Mouse (Mus musculus) c-Kit-positive CD71-positive TER-119-negative erythroid progenitor cells, embryonic 14.5 days (primary cell): ENCODE measurements at regions not wholly inside any gene's neighbourhood (a gene's known extent, or its start where the extent isn't known, plus 50 kb on each side); places are given as distances from the start of the nearest gene placed in this dataset.

Experiments used
- DNase-seq: peaks from one replicate; pipeline ENCODE4 v3.0.0-alpha.2; 2013; ENCODE audit warnings: low read depth

DNA sequence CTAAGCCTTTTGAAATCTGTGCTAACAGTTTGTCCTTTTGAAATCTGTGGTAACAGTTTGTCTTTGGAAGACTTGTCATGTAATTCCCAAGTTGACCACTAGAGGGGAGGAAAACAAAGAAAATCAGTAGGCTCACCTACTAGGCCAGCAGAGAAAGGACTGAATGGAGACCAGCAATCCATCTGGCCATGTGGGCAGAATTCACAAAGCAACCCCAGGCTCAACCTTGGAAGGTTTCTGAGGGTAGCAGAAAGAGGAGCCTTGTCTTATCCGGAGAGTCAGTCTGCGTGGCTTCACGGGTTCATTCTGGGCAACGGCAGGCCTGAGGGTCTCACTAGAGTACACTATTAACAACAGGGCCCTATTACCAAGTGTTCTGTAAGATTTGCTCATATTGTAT, 319.2 kb upstream of the Sphkap start:
- DNase-seq: peak; percentile 19

DNA sequence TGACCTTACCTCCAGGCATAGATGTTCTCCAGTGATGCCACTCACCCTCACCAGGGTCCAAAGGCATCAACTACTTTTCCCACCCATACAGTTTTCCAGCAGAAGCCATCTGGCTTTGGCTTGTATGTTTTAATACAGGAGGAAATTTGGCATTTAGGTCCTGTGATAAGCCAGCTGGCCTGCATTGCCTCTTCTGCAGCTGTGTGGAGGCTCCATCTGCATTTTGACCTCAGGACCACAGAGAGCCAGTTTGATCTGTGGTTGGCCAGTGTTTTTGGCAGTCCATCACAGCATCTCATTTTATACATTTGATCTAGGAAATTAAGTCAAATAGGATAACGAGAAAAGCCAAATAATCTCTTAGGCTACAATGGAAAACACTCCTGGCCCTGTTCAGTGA, 315.1 kb upstream of the Sphkap start:
- no peak for DNase-seq

DNA sequence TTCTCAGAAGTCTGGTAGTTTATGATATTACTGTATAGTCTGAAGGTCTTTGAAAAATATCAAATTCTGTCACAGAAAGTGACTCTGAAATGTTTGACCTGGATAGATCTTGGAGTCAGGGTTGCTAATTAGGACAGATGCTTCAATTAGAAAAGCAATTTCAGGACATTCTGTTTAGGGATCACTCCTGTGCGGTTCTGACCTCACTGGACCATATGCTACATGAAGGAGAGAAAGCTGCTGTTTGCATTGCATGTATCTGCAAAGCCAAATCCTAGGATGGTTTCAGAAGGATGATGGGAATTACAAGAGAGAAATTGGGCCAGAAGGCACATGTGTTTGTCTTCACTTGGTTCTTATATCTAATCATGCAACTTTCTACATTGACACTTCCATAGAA, 312.2 kb upstream of the Sphkap start:
- DNase-seq: no peak

DNA sequence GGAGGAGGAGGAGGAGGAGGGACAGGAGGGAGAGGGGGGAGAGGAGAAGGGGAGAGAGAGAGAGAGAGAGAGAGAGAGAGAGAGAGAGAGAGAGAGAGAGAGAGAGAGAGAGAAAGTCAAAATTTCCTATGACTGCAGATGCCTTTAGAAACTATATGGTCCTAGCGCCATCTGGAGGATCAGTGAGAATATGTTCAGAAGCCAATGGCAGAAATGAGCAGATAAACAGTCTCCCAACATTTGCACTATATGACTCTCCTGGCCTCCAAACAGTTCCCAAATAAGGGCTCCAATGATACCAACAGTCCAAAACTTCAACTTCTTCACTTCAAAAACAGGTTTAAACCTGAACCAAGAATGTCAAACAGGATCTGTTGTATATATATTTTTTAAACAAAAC, 309.1 kb upstream of the Sphkap start:
- peak; percentile 3 for DNase-seq

DNA sequence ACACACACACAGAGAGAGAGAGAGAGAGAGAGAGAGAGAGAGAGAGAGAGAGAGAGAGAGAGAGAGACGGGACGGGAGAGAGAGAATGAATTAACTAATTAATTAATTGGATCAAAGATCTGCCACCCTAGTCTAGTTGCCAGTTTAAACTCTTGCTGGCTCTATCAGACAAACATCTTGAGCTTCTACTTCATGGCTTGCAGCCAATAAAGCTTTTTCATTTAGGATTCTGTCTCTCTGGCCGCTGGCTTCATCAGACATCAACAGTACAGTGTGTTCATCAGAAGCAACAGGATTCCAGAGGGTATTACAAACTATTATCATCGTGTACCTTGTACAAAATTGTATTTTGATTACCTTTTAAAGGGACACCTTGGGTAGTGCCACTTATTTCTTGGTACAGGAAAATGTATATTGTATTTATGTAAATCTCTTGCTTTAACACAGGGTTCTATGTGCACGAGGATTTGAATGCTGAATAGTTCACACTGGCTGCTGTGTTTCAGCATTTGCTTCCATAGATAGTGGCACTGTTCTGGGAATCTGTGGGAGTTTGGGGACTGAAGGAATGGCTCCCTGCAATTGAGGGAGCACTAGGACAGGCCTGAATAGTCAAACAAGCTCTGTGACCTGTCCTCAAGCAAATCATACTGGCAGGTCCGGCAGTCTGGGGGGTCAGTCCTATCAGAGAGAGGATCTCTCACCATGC, 293.9 kb upstream of the Sphkap start:
- DNase-seq: no peak

DNA sequence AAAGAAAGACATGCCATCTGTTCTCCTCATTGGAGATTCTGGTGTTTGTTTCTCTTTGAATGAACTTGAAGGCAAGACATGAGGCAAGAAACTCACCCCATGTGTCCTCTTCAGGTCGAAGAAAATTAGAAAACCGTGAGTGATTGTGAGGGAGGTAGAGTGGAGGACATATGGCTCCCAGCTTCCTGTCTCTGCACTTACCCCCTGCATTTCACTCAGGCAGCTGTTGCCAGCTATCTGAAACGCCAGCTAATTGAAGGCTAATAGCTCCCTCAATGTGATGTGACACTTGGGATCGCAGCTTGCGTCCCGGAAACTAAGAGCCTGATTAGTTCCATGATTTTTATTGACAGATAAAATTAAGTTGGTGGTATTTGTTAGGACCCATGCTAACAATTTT, 289.4 kb upstream of the Sphkap start:
- no peak for DNase-seq

DNA sequence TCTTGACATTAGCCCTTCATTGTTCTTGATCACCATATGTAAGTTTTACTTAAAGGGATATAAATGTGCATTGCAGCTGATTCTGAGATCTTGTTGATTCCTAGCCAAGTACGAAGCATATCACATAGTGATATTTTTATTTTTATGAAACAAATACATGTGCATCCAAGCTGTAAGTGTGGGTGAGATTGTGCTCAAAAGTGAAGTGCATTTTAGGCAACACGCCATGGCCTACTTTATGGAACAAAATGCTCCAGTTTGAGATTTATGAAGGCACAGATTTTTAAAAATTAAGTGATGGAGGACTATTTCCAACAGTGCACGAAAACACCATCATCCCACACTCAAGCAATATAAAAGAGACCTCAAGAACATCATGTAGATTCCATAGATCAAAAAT, 277.2 kb upstream of the Sphkap start:
- DNase-seq: no peak

DNA sequence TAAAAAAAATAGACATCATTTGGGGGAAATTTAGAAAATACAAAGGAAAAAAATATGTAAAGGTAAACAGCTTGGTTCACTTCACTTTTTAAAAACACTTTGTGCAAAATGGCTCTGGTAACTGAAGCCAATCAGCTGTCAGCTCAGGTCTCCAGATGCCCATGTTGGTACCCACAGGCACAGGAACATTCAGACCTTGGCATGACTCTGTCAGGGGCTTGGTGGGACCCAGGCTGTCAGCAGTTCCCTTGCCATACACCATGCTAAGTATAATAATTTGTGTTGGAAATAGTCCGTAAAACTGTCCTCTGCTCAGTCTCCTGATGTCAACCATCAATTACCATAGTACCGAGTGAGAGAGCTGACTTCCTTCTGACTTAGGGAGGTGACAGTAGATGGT, 257.3 kb upstream of the Sphkap start:
- no peak for DNase-seq

DNA sequence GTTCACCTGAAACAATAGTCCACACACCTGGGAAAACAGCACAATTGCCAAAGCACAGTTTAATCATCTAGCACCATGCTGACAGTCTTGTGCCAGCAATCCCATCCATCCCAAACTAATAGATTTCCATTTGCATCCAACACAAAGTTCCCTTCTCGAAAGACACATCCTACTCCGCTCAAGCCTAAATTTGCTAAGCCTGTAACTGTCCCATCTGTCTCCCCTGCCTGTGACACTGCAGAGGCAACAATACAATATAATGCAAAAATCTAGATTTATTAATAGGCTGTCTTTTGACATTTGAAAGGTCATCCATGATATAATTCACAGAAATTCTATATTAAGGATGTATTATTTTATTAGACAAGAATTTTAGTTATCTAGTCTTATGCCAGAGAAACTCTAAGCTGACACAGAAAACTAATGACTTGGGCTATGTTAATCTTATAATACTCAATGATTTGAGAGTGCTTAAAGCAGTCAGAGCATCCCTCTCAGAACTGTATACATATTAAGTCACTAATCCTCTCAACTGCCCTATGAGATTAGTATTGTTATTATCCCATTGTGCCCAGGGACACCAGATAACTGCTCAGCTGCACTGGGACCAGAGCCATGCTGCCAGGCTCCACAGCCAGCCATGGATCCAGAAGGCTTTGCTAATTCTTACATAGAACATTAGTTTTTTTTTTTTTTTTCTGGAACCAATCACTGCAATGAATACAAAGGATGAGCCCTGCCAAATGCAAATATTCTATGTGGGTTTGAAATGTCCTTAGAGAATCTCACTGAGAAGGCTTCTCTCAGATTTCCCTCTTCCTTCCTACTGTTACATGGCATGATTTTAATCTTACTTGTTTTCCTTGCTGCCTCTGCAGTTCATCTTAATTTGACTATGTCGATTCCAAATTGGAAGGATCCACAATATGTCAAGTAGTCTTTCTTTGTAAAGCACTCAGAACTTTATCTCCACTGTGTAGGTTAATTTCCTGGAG, 254.1 kb upstream of the Sphkap start:
- no peak for DNase-seq

DNA sequence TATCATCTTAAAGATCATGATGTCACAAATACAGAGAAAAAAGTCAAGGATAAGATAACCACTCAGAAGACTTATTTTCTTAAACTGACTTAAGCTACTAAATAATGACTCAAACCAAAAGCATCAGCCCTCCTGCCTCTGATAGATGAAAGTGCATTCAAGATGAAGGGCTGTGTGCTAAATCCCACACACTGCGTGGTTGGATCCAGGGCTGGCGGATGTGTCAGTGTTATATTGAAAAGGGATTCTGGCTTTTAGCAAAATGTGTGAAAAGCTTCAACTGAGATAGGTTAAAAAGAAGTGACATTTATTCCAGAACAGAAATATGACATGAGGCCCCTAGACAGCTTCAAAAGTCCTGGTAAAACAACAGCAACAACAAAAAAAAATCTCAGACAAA, 245.7 kb upstream of the Sphkap start:
- DNase-seq: no peak

DNA sequence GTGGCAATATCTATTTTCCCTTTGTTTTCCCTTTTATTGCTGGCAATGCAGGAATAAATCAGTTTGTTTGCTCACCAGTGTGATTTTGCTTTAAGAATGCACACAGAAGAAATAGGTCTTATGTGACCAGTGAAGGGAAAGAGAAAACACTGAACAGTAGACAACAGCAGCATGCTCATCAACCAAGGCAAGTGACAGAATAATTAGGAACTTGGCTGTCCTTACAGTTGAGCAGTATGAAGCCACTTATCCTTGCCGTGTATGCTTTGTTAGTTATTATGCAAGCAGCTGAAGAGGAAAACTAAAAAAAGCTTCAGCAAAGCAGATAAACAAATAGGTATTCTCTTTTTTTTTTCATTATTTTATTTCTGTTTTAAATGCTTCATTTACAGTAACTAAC, 237.6 kb upstream of the Sphkap start:
- no peak for DNase-seq

DNA sequence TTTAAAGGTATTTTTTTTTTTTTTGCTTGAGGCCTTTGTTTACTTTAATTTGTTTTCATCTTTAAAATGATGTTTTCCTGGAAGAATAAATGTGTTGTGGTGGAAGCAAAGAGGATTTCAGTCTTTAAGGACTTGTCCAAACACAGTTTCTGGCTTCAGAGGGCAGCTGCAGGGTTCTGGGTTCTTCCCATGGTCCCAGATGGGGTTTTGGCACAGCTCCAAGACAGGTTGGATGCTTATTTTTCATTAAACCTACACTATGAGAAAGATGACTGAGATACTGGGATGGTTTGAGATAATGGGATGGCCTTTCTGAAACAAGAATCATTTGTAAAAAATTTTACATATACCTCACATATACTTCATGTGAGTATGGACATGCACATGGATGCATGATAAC, 234.7 kb upstream of the Sphkap start:
- no peak for DNase-seq

DNA sequence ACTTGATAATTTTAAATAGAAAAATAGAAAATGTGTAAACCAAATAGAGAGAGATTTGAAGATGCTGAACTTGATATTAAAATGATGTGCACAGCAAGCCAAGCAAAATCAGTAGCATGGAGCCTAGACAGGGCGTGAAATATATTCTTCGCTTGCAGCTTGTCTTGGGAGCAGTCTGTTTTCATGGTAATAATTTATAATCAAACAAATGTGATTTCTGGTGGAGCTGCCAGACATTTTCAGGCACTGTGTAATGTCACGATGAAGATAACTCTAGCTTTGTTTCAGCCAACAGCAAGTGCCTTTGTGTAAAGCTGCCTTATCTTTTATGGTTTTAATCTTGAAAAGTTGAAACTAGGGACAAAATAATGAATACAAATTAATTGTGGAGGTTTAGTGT, 228.1 kb upstream of the Sphkap start:
- DNase-seq: no peak

DNA sequence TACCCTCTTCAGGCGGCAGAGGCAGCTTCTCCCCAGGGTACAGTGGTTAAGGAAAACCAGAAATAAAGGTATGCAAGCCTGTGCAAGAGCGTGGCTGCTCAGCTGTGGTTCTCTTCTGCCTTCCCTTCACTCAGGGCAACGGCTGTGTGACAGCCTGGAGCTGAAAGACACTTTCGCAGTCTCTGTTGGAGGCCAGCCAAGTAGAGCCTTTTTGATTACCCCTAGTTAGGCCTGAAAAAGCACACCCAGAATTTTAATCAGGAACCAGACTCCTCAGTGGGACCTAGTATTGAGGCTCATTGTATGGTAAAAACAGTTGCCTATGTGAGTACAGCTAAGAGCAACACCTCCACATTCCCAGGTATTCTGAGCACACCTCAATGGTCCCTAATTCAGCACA, 223.8 kb upstream of the Sphkap start:
- DNase-seq: no peak

DNA sequence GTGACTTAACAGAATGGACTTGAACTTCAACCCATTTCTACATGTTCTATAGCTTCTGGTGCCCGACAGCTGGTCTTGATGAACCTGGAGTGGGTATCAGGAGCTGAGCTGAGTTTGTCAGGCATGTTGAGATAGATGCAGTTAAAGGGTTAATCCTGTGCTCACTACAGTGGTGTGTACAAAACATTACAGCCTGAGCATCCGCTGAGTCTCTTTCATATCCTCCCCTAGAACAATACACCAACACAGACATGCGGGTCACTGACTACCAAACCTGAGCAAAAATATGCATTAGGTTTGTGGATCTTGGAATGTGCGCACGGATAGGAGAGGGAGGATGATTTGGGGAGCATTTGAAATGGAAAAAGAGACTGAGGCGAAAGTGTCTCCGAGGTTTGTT, 223.4 kb upstream of the Sphkap start:
- DNase-seq: no peak

DNA sequence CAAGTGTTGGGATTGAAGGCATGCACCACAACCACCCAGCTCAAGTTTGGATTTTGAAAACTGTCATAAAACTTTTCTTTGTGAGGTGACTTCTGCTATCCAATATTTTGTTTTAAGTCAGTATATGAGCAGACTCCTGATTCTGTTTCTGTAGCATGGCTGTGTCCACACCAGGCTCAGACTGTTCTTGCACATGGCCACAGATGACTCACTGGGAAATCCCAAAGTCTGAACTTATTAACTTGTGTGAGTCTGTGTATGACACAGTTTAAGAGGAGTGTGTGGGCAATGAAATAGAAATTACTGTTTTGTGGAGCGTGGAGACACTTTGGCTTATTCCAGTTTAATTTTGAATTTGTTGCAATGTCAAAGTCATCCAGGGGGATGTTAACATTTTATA, 179.3 kb upstream of the Sphkap start:
- DNase-seq: no peak

DNA sequence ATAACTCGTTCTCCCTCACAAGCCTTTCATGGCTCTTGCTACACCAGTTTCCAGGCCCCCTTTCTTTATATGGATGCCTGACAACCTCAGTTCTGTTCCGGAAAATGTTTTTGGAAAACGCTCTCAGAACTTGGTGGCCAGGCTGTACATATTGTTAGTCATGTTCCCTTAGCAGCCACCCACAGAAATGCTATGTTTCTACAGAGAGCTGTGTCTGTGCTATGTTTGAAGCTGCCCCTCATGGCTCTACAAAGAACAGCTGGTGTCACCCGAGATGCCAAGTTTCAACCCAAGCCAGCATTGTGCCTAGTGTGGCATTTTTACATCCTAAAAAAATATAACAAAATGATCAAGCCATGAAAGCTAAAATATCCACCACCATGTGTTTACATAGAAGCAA, 175.0 kb upstream of the Sphkap start:
- no peak for DNase-seq

DNA sequence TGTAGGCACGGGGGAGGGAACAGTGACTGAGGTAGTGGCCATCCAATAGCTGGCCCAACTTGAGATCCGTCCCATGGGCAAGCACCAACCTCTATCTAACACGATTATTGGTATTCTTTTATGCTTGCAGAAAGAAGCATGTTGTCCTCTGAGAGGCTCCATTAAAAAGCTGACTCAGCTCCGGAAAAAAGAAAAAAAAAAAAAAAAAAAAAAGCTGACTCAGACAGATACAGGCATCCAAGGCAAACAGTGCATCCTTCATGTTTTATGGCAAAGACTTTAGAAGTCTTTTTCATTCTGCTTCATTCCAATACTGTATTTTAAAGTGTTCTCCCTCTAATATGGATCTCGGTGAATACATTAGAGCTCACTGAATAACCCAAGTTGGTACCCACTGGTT, 162.0 kb upstream of the Sphkap start:
- DNase-seq: no peak

DNA sequence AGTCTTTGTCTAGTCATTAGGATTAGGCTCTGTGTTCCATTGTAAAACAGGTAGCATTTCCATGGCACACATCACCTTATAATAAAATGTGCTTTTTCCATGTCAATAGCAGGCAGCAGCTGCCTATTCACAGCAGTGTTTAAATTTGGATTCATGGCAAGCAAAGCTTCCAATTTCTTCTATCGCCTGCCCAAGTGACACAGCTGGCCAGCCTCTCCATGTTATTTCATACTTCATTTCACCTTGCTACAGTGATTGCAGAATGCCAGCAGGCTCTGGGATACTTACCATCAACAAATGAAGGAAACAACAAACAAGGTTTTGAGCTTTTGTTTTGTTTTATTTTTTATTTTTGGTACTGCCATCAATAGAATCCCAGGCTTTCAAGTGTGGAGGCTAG, 160.7 kb upstream of the Sphkap start:
- no peak for DNase-seq

DNA sequence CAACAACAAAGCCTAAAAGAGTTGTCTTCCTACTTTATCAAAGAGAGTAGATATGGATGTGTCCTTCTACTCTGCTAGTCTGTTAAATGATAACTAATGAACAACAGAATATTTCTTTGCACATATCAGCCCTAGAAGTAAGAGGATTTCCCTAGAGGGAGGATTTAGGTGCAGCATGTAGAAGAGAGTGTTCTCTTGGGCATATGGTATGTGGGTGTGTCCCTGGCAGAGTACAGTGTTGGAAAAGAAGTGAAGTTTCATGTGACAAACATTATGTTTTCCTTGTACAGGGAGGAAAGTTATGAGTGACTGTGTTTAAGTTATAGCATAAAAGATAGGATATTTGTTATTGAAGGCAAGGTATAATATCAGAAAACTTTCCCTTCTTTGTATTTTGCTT, 143.6 kb upstream of the Sphkap start:
- no peak for DNase-seq

DNA sequence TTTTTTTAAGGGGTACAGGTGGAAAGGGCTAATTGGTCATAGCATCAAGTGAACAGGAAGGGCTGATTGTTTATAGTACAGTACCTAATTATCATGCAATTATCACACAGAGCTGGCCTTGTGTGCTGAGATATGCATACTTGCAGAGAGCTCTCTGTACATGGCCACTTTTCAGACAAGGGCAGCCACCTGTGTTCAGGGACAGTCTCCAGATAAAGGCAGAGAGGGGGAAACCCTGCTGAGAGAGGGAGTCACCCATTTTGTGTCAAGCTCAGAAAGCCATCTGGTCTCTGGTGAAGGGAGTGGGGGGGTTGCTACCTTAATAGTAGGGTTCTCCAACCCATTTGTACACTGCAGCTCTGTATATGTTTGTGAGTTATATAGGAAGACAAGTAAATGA, 127.5 kb upstream of the Sphkap start:
- DNase-seq: no peak

DNA sequence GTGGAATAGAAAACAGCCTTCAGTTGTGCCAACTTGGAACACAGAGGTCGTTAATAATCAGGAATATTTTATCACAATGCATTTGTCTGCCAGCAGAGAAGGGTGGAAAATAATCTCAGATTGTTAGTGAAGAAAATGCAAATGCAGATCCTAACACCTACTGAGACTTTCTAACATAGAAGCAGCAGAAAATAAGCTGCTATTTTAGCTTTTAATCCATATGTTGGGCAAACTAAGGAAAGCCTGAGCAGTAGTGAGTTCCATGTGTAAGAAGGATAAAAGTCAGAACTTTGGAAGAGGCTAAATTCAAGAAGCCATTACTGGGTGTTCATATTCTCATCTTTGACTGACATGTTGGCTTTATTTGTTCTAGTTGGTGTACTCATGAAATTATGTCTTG, 119.8 kb upstream of the Sphkap start:
- no peak for DNase-seq

DNA sequence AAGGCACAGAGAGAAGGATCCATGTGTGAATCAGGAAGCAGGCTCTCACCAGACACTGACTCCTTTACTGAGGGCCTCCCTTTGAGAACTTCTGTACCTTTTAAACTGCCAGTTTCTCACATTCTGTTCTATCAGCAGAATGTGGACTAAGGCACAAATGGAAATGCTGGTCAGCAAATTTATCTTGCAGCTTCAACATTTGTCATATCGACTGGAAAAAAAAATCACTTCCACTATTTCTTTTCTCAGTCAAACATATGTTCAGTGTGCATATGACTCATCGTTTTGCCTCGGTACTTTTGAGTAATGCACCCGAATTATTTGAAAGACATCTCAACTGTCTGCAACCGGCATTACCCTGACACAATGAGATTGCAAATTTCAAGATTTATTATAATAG, 101.4 kb upstream of the Sphkap start:
- DNase-seq: no peak

DNA sequence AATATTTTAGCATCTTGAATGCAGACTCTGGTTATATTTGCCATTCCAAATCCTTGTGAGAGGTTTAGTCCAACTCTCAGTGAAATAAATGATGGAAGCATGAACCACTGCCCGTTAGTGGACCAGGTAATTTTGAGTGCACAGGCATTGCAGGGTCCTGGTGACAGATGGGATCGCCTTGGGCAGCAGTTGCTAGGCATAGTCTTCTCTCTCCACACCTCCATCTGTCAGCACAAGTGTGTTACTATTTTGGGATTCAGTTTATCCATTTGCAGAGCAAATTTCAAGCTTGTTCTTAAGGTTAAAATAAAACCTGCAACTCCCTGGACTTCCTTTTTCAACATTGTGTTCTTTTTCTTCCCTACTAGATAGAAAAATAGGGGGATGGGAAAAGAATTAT, 97.4 kb upstream of the Sphkap start:
- no peak for DNase-seq
